Mouse (Mus musculus) hematopoietic stem cell, adult 5-6 weeks (primary cell): Measurements from ENCODE around the gene Shtn1. TPM values are rescaled to one million over a fixed set of nuclear protein-coding genes. Genes with fewer than 3 reads are reported as not detected.

Experiments used
- ATAC-seq, 2 experiments: fragments of 125-278 bp in 1 of 2; replicated peaks in 1 of 2; 2 replicates each; pipeline ENCODE4 v1.8.0; 2016 to 2017; ENCODE audit warnings: inconsistent platforms in 2 of 2, mild to moderate bottlenecking in 2 of 2, moderate number of reproducible peaks in 2 of 2, low read depth in 1 of 2, moderate TSS enrichment in 1 of 2; ENCODE audit not compliant: low FRiP score in 2 of 2, poor library complexity in 2 of 2, severe bottlenecking in 2 of 2, insufficient read depth in 1 of 2, low TSS enrichment in 1 of 2
- total RNA-seq: library from RNA; stranded (forward); fragments of 172-1452, 232-1000 nt; gene quantifications from 2 replicates; pipeline ENCODE4 v1.2.3, GENCODE M21; 2017

The Shtn1 gene
- total RNA-seq, 1 experiment from 2014 or later, result 4.1 TPM

DNA sequence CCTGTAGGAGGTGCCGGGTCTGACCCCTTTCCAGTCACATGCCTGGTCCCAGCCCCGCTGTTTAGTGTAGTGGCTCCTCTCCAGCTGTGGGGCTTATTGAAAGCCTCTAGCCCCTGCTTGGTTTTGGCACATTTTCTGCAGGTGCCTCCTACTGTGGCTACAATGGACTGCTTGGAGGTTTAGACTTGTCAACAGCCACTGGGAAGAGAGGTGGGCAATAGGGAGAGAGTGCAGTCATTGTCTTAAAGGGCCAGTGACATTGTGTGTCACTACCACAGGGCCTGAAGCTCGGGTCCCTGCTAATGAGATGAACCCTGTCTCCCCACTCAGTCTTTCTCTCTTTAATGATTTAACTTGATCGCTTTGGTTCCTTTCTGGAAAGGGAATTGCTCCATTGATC, 142.8 kb downstream of the Shtn1 start:
- ATAC-seq, result no peak

DNA sequence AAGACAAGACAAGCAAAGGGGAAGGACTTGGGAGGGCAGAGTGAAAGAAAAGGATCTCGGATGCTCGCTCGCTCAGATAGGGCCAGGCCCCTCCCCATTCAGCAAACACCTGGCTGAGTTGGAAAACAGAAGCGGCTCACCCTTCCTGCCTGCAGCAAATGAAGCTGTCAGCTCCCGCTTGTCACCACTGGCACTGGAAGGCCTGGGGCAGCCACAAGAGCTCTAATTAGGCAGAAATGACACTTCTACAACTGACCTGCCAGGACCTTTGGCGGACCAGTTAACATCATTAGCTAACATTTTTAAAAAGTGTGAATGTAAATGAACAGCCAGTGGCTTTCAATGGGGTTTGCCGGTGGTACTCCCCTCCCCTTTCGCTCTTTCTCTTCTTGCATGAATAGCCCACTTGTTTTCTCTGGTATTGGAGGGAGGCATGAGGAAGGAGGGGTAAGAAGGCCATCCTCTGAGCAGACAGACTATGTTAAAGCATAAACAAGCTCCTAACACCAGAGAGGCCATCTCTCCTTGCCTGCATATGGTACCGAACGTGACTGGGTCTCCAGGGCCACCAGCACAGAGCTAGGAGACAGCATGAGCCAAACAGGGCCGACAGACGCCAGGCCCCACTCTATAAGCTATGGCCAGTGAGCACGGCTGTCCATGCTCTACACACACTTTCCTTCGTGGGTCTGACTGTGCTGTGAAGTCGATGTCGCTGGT, 144.7 kb downstream of the Shtn1 start:
- no peak for ATAC-seq

Other genes with a start within 250 kb of the Shtn1 start
- gene Eno4, start 132.7 kb downstream of the Shtn1 start, total RNA-seq, result not detected in 2 replicates
- gene Hspa12a, start 132.4 kb downstream of the Shtn1 start, total RNA-seq, result not detected in 2 replicates
- gene Vax1, start 94.0 kb upstream of the Shtn1 start, total RNA-seq, result not detected in 2 replicates
- not detected in 2 replicates for gene Kcnk18, start 143.1 kb upstream of the Shtn1 start, total RNA-seq
- 29.2 and 35.1 TPM in 2 replicates for gene Slc18a2, start 184.8 kb upstream of the Shtn1 start, total RNA-seq
- 623 and 738 TPM in 2 replicates for gene Rps12-ps3, start 246.2 kb upstream of the Shtn1 start, total RNA-seq